Mouse (Mus musculus): ENCODE data around the gene Atp2b2. TPM values are rescaled to one million over a fixed set of nuclear protein-coding genes. Genes with fewer than 3 reads are reported as not detected.

Gene Atp2b2
- total and polyA plus RNA-seq, 2 experiments from 2014 or later, result 0.03 TPM; not detected in 1

- Histone ChIP-seq H3K4me2 (ENCODE audit: low read depth, low read length) (no peak overlapping the region), H3K27me3 (ENCODE audit: control insufficient read depth, insufficient read depth, low read length) (peaks cover 52% of the 10 kb centered on the region), H3K36me3 (replicated peaks; ENCODE audit: control insufficient read depth, insufficient read depth, low read length) (no peaks in the 10 kb centered on the region), H3K4me3 (ENCODE audit: low read depth, low read length) (no peak overlapping the region), H3K27ac (ENCODE audit: low read depth) (no peak overlapping the region), H3K9ac (replicated peaks; ENCODE audit: low read depth, low read length) (no peak overlapping the region), H3K9me3 (replicated peaks; ENCODE audit: control insufficient read depth, low read length) (no peaks in the 10 kb centered on the region), H3K4me1 (ENCODE audit: control insufficient read depth, insufficient read depth) (no peaks in the 10 kb centered on the region)
- 20% methylated on average over 16 of the region's 16 CpGs for WGBS
- TF ChIP-seq CTCF (IDR thresholded peaks at IDR 0.05; ENCODE audit: low read depth) (no peak), EP300 (IDR thresholded peaks at IDR 0.05; ENCODE audit: low read depth) (no peak)
- DNase-seq (ENCODE audit: low spot score) (no peak), ATAC-seq (ENCODE audit: insufficient read depth, low read depth) (no peak)
Observed at GRCm38 (mm10) chr6:113890023-113890857, 152.2 kb downstream of the Atp2b2 start.

GRCm38 (mm10) chr6:113889180-113889579 is 153.2 kb downstream of the Atp2b2 start:
- Histone ChIP-seq H3K4me3 (ENCODE audit: low read depth, low read length) (no peak overlapping the region), H3K4me1 (ENCODE audit: control insufficient read depth, insufficient read depth) (no peaks in the 10 kb centered on the region), H3K9me3 (replicated peaks; ENCODE audit: control insufficient read depth, low read length) (no peaks in the 10 kb centered on the region), H3K36me3 (replicated peaks; ENCODE audit: control insufficient read depth, insufficient read depth, low read length) (no peaks in the 10 kb centered on the region), H3K27me3 (ENCODE audit: control insufficient read depth, insufficient read depth, low read length) (peaks cover 52% of the 10 kb centered on the region), H3K4me2 (ENCODE audit: low read depth, low read length) (no peak overlapping the region), H3K27ac (ENCODE audit: low read depth) (no peak overlapping the region), H3K9ac (replicated peaks; ENCODE audit: low read depth, low read length) (no peak overlapping the region)
- DNase-seq (ENCODE audit: low spot score) (no peak), ATAC-seq (ENCODE audit: insufficient read depth, low read depth) (no peak)
- 37% methylated on average over 3 of the region's 3 CpGs for WGBS
- no peak for TF ChIP-seq EP300 (IDR thresholded peaks at IDR 0.05; ENCODE audit: low read depth)

- Histone ChIP-seq H3K27me3 (ENCODE audit: control insufficient read depth, insufficient read depth, low read length) (peaks cover 36% of the 10 kb centered on the region), H3K9me3 (replicated peaks; ENCODE audit: control insufficient read depth, low read length) (no peaks in the 10 kb centered on the region), H3K36me3 (replicated peaks; ENCODE audit: control insufficient read depth, insufficient read depth, low read length) (no peaks in the 10 kb centered on the region), H3K27ac (ENCODE audit: low read depth) (no peak overlapping the region), H3K4me1 (ENCODE audit: control insufficient read depth, insufficient read depth) (no peaks in the 10 kb centered on the region), H3K4me3 (ENCODE audit: low read depth, low read length) (no peak overlapping the region), H3K4me2 (ENCODE audit: low read depth, low read length) (no peak overlapping the region), H3K9ac (replicated peaks; ENCODE audit: low read depth, low read length) (no peak overlapping the region)
- no peak for ATAC-seq (ENCODE audit: insufficient read depth, low read depth)
- DNase-seq (ENCODE audit: low spot score), result no peak
- TF ChIP-seq CTCF (IDR thresholded peaks at IDR 0.05; ENCODE audit: low read depth) (no peak), EP300 (IDR thresholded peaks at IDR 0.05; ENCODE audit: low read depth) (no peak)
Observed at GRCm38 (mm10) chr6:113886886-113887285, 155.5 kb downstream of the Atp2b2 start.

- no peak overlapping the region for H3K27ac ChIP-seq (ENCODE audit: low read depth)
- ATAC-seq (ENCODE audit: insufficient read depth, low read depth) (no peak), DNase-seq (ENCODE audit: low spot score) (no peak)
- no peaks in the 10 kb centered on the region for H3K4me1 ChIP-seq (ENCODE audit: control insufficient read depth, insufficient read depth)
- no peak overlapping the region for H3K9ac ChIP-seq (replicated peaks; ENCODE audit: low read depth, low read length)
- no peak for TF ChIP-seq EP300 (IDR thresholded peaks at IDR 0.05; ENCODE audit: low read depth)
- no peak for TF ChIP-seq CTCF (IDR thresholded peaks at IDR 0.05; ENCODE audit: low read depth)
- no peaks in the 10 kb centered on the region for H3K9me3 ChIP-seq (replicated peaks; ENCODE audit: control insufficient read depth, low read length)
- 60% methylated on average over 4 of the region's 4 CpGs for WGBS
- H3K4me3 ChIP-seq (ENCODE audit: low read depth, low read length), result no peak overlapping the region
- H3K36me3 ChIP-seq (replicated peaks; ENCODE audit: control insufficient read depth, insufficient read depth, low read length), result no peaks in the 10 kb centered on the region
- peaks cover 18% of the 10 kb centered on the region for H3K27me3 ChIP-seq (ENCODE audit: control insufficient read depth, insufficient read depth, low read length)
- H3K4me2 ChIP-seq (ENCODE audit: low read depth, low read length), result no peak overlapping the region
Observed at GRCm38 (mm10) chr6:113884806-113885205, 157.6 kb downstream of the Atp2b2 start.

GRCm38 (mm10) chr6:113883225-113883624 is 159.2 kb downstream of the Atp2b2 start:
- H3K27me3 ChIP-seq (ENCODE audit: control insufficient read depth, insufficient read depth, low read length), result 0 out of 2 replicates have a peak, but pooled peaks cover 3% of the 10 kb centered on the region
- ATAC-seq (ENCODE audit: insufficient read depth, low read depth) (no peak), DNase-seq (ENCODE audit: low spot score) (no peak)
- no peak overlapping the region for H3K27ac ChIP-seq (ENCODE audit: low read depth)
- no peak overlapping the region for H3K9ac ChIP-seq (replicated peaks; ENCODE audit: low read depth, low read length)
- H3K4me2 ChIP-seq (ENCODE audit: low read depth, low read length), result no peak overlapping the region
- TF ChIP-seq CTCF (IDR thresholded peaks at IDR 0.05; ENCODE audit: low read depth) (no peak), EP300 (IDR thresholded peaks at IDR 0.05; ENCODE audit: low read depth) (no peak)
- H3K4me3 ChIP-seq (ENCODE audit: low read depth, low read length), result no peak overlapping the region
- WGBS, result 14% methylated on average over 9 of the region's 9 CpGs
- H3K4me1 ChIP-seq (ENCODE audit: control insufficient read depth, insufficient read depth), result no peaks in the 10 kb centered on the region
- H3K36me3 ChIP-seq (replicated peaks; ENCODE audit: control insufficient read depth, insufficient read depth, low read length), result no peaks in the 10 kb centered on the region
- no peaks in the 10 kb centered on the region for H3K9me3 ChIP-seq (replicated peaks; ENCODE audit: control insufficient read depth, low read length)

- 0 out of 2 replicates have a peak, but pooled peaks cover 3% of the 10 kb centered on the region for H3K27me3 ChIP-seq (ENCODE audit: control insufficient read depth, insufficient read depth, low read length)
- ATAC-seq (ENCODE audit: insufficient read depth, low read depth), result no peak
- DNase-seq (ENCODE audit: low spot score), result no peak
- no peak overlapping the region for H3K27ac ChIP-seq (ENCODE audit: low read depth)
- WGBS, result 57% methylated on average over 7 of the region's 7 CpGs
- H3K4me1 ChIP-seq (ENCODE audit: control insufficient read depth, insufficient read depth), result no peaks in the 10 kb centered on the region
- no peaks in the 10 kb centered on the region for H3K9me3 ChIP-seq (replicated peaks; ENCODE audit: control insufficient read depth, low read length)
- no peak overlapping the region for H3K9ac ChIP-seq (replicated peaks; ENCODE audit: low read depth, low read length)
- no peaks in the 10 kb centered on the region for H3K36me3 ChIP-seq (replicated peaks; ENCODE audit: control insufficient read depth, insufficient read depth, low read length)
- no peak overlapping the region for H3K4me3 ChIP-seq (ENCODE audit: low read depth, low read length)
- no peak for TF ChIP-seq EP300 (IDR thresholded peaks at IDR 0.05; ENCODE audit: low read depth)
- no peak for TF ChIP-seq CTCF (IDR thresholded peaks at IDR 0.05; ENCODE audit: low read depth)
- H3K4me2 ChIP-seq (ENCODE audit: low read depth, low read length), result no peak overlapping the region
Observed at GRCm38 (mm10) chr6:113882396-113882795, 160.0 kb downstream of the Atp2b2 start.

Data from heart, postnatal 0 days (tissue).